Mouse (Mus musculus) lung, embryonic 14.5 days (tissue): ENCODE measurements around the gene Ly6g5c. TPM values are rescaled to one million over a fixed set of nuclear protein-coding genes. Genes with fewer than 3 reads are reported as not detected.

Source experiments
- ATAC-seq: fragments of 200-750 bp; cut with Nextera tagmentation; 2 replicates; pipeline ENCODE4 v1.8.0; 2017; ENCODE audit warnings: mild to moderate bottlenecking, moderate TSS enrichment, moderate library complexity; ENCODE audit not compliant: insufficient read depth
- DNase-seq: peaks from one replicate; pipeline ENCODE4 v3.0.0-alpha.2; 2015
- H3K27ac ChIP-seq: fragments of 300-500 bp; sonication (generic); 2 replicates; pipeline ENCODE4 v1.5.1; 2014; ENCODE audit warnings: low read depth, mild to moderate bottlenecking, moderate library complexity
- H3K27me3 ChIP-seq: fragments of 300-500 bp; sonication (generic); 2 replicates; pipeline ENCODE4 v1.6.1; 2014; ENCODE audit warnings: low read length, control low read depth; ENCODE audit not compliant: insufficient read depth
- H3K36me3 ChIP-seq: fragments of 300-500 bp; sonication (generic); 2 replicates; pipeline ENCODE4 v1.6.1; 2014; ENCODE audit warnings: control low read depth; ENCODE audit not compliant: insufficient read depth
- H3K4me1 ChIP-seq: fragments of 300-500 bp; sonication (generic); 2 replicates; pipeline ENCODE4 v1.6.1; 2014; ENCODE audit warnings: antibody characterized with exemption, control low read depth; ENCODE audit not compliant: insufficient read depth
- H3K4me2 ChIP-seq: fragments of 300-500 bp; sonication (generic); 2 replicates; pipeline ENCODE4 v1.6.1; 2014; ENCODE audit warnings: mild to moderate bottlenecking
- H3K4me3 ChIP-seq: fragments of 300-500 bp; sonication (generic); 2 replicates; pipeline ENCODE4 v1.5.1; 2014; ENCODE audit warnings: low read depth, low read length
- H3K9ac ChIP-seq: fragments of 300-500 bp; sonication (generic); 2 replicates; pipeline ENCODE4 v1.6.1; 2014
- H3K9me3 ChIP-seq: fragments of 300-500 bp; sonication (generic); 2 replicates; pipeline ENCODE4 v1.6.1; 2016; ENCODE audit warnings: low read depth, low read length, control low read depth
- CTCF ChIP-seq: IDR thresholded peaks from 2 replicates; pipeline ENCODE4 v1.5.1; 2016; ENCODE audit warnings: antibody characterized with exemption, low read depth
- WGBS: fragments of 180-500 bp; shearing (Covaris S2); extraction: QIAGEN DNeasy Blood & Tissue Kit; methylation state at CpG from one replicate; pipeline ENCODE4 v1.1.7; 2014; 5-methylcytosine and 5-hydroxymethylcytosine counted together
- polyA plus RNA-seq: library from polyadenylated mRNA; unstranded; fragments of >200 nt; fragmentation: Nextera tagmentation; extraction: Ambion mirVana; gene quantifications from 2 replicates; pipeline ENCODE4 v1.2.1, GENCODE M21; 2014

Ly6g5c gene
- polyA plus RNA-seq, 1 experiment from 2014 or later, result not detected

GRCm38 (mm10) chr17:35082841-35083576 lies 25.1 kb upstream of the Ly6g5c start:
- Histone ChIP-seq H3K27me3 (no peaks in the 10 kb centered on the region), H3K4me3 (no peak overlapping the region), H3K4me1 (no peaks in the 10 kb centered on the region), H3K36me3 (no peaks in the 10 kb centered on the region), H3K9ac (no peak overlapping the region), H3K4me2 (no peak overlapping the region), H3K9me3 (no peaks in the 10 kb centered on the region), H3K27ac (no peak overlapping the region)
- 79% methylated on average over 16 of the region's 16 CpGs for WGBS
- no peak for TF ChIP-seq CTCF
- DNase-seq (no peak), ATAC-seq (no peak)

- no peak overlapping the region for H3K9ac ChIP-seq
- no peak for ATAC-seq
These were observed 24.1 kb upstream of the Ly6g5c start for GRCm38 (mm10) chr17:35083929-35084497.

GRCm38 (mm10) chr17:35085208-35085865 lies 22.7 kb upstream of the Ly6g5c start, which contains the start of gene Ly6g6f:
Gene Ly6g6f (minus strand): TSS chr17:35085610.
- 58% methylated on average over 7 of the region's 7 CpGs for WGBS
- no peak for DNase-seq
- Histone ChIP-seq H3K4me2 (no peak within 1 kb of the TSS), H3K9me3 (no peaks in the 10 kb centered on the region), H3K36me3 (no peaks in the 10 kb centered on the region), H3K27ac (no peak within 1 kb of the TSS), H3K9ac (no peak within 1 kb of the TSS), H3K4me3 (no peak within 1 kb of the TSS), H3K4me1 (peaks cover 5% of the 10 kb centered on the region), H3K27me3 (no peaks in the 10 kb centered on the region)
- no peak for ATAC-seq
- no peak for TF ChIP-seq CTCF

More at GRCm38 (mm10) chr17:35083929-35084497, 24.1 kb upstream of the Ly6g5c start:
- Histone ChIP-seq H3K4me1 (no peaks in the 10 kb centered on the region), H3K27me3 (no peaks in the 10 kb centered on the region), H3K4me3 (no peak overlapping the region), H3K9me3 (no peaks in the 10 kb centered on the region), H3K27ac (no peak overlapping the region), H3K4me2 (no peak overlapping the region), H3K36me3 (no peaks in the 10 kb centered on the region)
- DNase-seq, result no peak
- TF ChIP-seq CTCF, result no peak
- 64% methylated on average over 3 of the region's 3 CpGs for WGBS

GRCm38 (mm10) chr17:35088151-35088550 lies 19.9 kb upstream of the Ly6g5c start:
- H3K4me1 ChIP-seq, result peaks cover 7% of the 10 kb centered on the region
- no peaks in the 10 kb centered on the region for H3K27me3 ChIP-seq
- H3K9ac ChIP-seq, result no peak overlapping the region
- no peaks in the 10 kb centered on the region for H3K9me3 ChIP-seq
- ATAC-seq, result no peak
- WGBS, result 37% methylated on average over 2 of the region's 2 CpGs
- H3K36me3 ChIP-seq, result peaks cover 16% of the 10 kb centered on the region
- no peak overlapping the region for H3K4me2 ChIP-seq
- no peak for DNase-seq
- H3K27ac ChIP-seq, result no peak overlapping the region
- no peak overlapping the region for H3K4me3 ChIP-seq
- peak; percentile 57 for TF ChIP-seq CTCF

- Histone ChIP-seq H3K4me3 (peak within 1 kb of the TSS; percentile 63), H3K27me3 (no peaks in the 10 kb centered on the region), H3K4me1 (peaks cover 7% of the 10 kb centered on the region), H3K4me2 (peak within 1 kb of the TSS; percentile 63), H3K9me3 (no peaks in the 10 kb centered on the region), H3K9ac (peak within 1 kb of the TSS; percentile 84), H3K36me3 (peaks cover 23% of the 10 kb centered on the region), H3K27ac (peak within 1 kb of the TSS; percentile 96)
- ATAC-seq (peak; percentile 99), DNase-seq (peak; percentile 98)
- TF ChIP-seq CTCF, result peak; percentile 5; the same call in 1 of the 2 replicates
- WGBS, result 3% methylated on average over 67 of the region's 67 CpGs
These were observed 19.0 kb upstream of the Ly6g5c start, which contains the start of gene Abhd16a for GRCm38 (mm10) chr17:35088825-35089644. Gene Abhd16a (plus strand): TSS chr17:35089263.

- peak overlapping the region; percentile 63 for H3K4me2 ChIP-seq
- H3K9ac ChIP-seq, result peak overlapping the region; percentile 84
- H3K27ac ChIP-seq, result 0 out of 2 replicates have a peak overlapping the region, but pooled peaks have one; percentile 2
- H3K4me3 ChIP-seq, result peak overlapping the region; percentile 63
- ATAC-seq (no peak), DNase-seq (no peak)
- H3K9me3 ChIP-seq, result no peaks in the 10 kb centered on the region
- no peak for TF ChIP-seq CTCF
- H3K27me3 ChIP-seq, result no peaks in the 10 kb centered on the region
- 59% methylated on average over 8 of the region's 8 CpGs for WGBS
- peaks cover 7% of the 10 kb centered on the region for H3K4me1 ChIP-seq
- peaks cover 34% of the 10 kb centered on the region for H3K36me3 ChIP-seq
These were observed 17.7 kb upstream of the Ly6g5c start for GRCm38 (mm10) chr17:35090166-35090932.
